Mouse (Mus musculus) liver, embryonic 13.5 days (tissue): ENCODE measurements at regions not wholly inside any gene's neighbourhood (a gene's known extent, or its start where the extent isn't known, plus 50 kb on each side); places are given as distances from the start of the nearest gene placed in this dataset.

Source experiments
- ATAC-seq: fragments of 200-750 bp; cut with Nextera tagmentation; 2 replicates; pipeline ENCODE4 v1.8.0; 2017; ENCODE audit warnings: low read depth, mild to moderate bottlenecking, moderate number of reproducible peaks, moderate library complexity
- DNase-seq: peaks from one replicate; pipeline ENCODE4 v3.0.0; 2022
- H3K27ac ChIP-seq: fragments of 300-500 bp; sonication (generic); 2 replicates; pipeline ENCODE4 v1.5.1; 2015; ENCODE audit warnings: moderate library complexity, mild to moderate bottlenecking, inconsistent platforms
- H3K27me3 ChIP-seq: fragments of 300-500 bp; sonication (generic); 2 replicates; pipeline ENCODE4 v1.6.1; 2015; ENCODE audit warnings: mild to moderate bottlenecking, inconsistent platforms
- H3K36me3 ChIP-seq: fragments of 300-500 bp; sonication (generic); 2 replicates; pipeline ENCODE4 v1.6.1; 2015; ENCODE audit warnings: mild to moderate bottlenecking, inconsistent platforms
- H3K4me1 ChIP-seq: fragments of 300-500 bp; sonication (generic); replicated peaks from 2 replicates; pipeline ENCODE4 v1.6.1; 2015; ENCODE audit warnings: inconsistent platforms
- H3K4me2 ChIP-seq: fragments of 300-500 bp; sonication (generic); 2 replicates; pipeline ENCODE4 v1.6.1; 2015; ENCODE audit warnings: inconsistent platforms, mild to moderate bottlenecking, moderate library complexity
- H3K4me3 ChIP-seq: fragments of 300-500 bp; sonication (generic); replicated peaks from 2 replicates; pipeline ENCODE4 v1.5.1; 2015; ENCODE audit warnings: mild to moderate bottlenecking, inconsistent platforms
- H3K9ac ChIP-seq: fragments of 300-500 bp; sonication (generic); 2 replicates; pipeline ENCODE4 v1.6.1; 2015; ENCODE audit warnings: mild to moderate bottlenecking, inconsistent platforms
- H3K9me3 ChIP-seq: fragments of 300-500 bp; sonication (generic); replicated peaks from 2 replicates; pipeline ENCODE4 v1.6.1; 2016; ENCODE audit warnings: inconsistent platforms
- WGBS: fragments of 180-500 bp; shearing (Covaris S2); methylation state at CpG from one replicate; pipeline ENCODE4 v1.1.7; 2015; ENCODE audit not compliant: insufficient replicate concordance; 5-methylcytosine and 5-hydroxymethylcytosine counted together

- Histone ChIP-seq H3K4me3 (no peak overlapping the region), H3K36me3 (no peaks in the 10 kb centered on the region), H3K9me3 (no peaks in the 10 kb centered on the region), H3K4me2 (no peak overlapping the region), H3K27me3 (no peaks in the 10 kb centered on the region), H3K27ac (no peak overlapping the region), H3K9ac (no peak overlapping the region), H3K4me1 (no peaks in the 10 kb centered on the region)
- ATAC-seq (no peak), DNase-seq (no peak)
- WGBS, result 54% methylated on average over 7 of the region's 7 CpGs
Measured at GRCm38 (mm10) chr10:96837230-96837629, 220.4 kb downstream of the Btg1 start.

- 69% methylated on average over 2 of the region's 2 CpGs for WGBS
- Histone ChIP-seq H3K9ac (no peak overlapping the region), H3K9me3 (no peaks in the 10 kb centered on the region), H3K4me2 (no peak overlapping the region), H3K27ac (no peak overlapping the region), H3K4me3 (no peak overlapping the region), H3K27me3 (no peaks in the 10 kb centered on the region), H3K36me3 (no peaks in the 10 kb centered on the region), H3K4me1 (no peaks in the 10 kb centered on the region)
- ATAC-seq (no peak), DNase-seq (no peak)
Measured at GRCm38 (mm10) chr10:96841128-96841527, 224.3 kb downstream of the Btg1 start.

- Histone ChIP-seq H3K9me3 (no peaks in the 10 kb centered on the region), H3K4me3 (no peak overlapping the region)
- no peak for ATAC-seq
Measured at GRCm38 (mm10) chr10:96841956-96842355, 225.2 kb downstream of the Btg1 start.

GRCm38 (mm10) chr10:96845906-96846305 is 229.1 kb downstream of the Btg1 start:
- no peaks in the 10 kb centered on the region for H3K4me1 ChIP-seq
- no peak overlapping the region for H3K4me3 ChIP-seq
- DNase-seq (no peak), ATAC-seq (no peak)
- 66% methylated on average over 4 of the region's 4 CpGs for WGBS
- no peaks in the 10 kb centered on the region for H3K27me3 ChIP-seq
- no peak overlapping the region for H3K9ac ChIP-seq
- no peak overlapping the region for H3K4me2 ChIP-seq
- H3K36me3 ChIP-seq, result no peaks in the 10 kb centered on the region
- H3K27ac ChIP-seq, result no peak overlapping the region
- H3K9me3 ChIP-seq, result no peaks in the 10 kb centered on the region

More at GRCm38 (mm10) chr10:96841956-96842355, 225.2 kb downstream of the Btg1 start:
- Histone ChIP-seq H3K36me3 (no peaks in the 10 kb centered on the region), H3K4me2 (no peak overlapping the region), H3K9ac (no peak overlapping the region), H3K27me3 (no peaks in the 10 kb centered on the region), H3K4me1 (no peaks in the 10 kb centered on the region), H3K27ac (no peak overlapping the region)
- WGBS, result 73% methylated on average over 2 of the region's 2 CpGs
- DNase-seq, result no peak

- ATAC-seq, result no peak
- no peak for DNase-seq
- no peak overlapping the region for H3K9ac ChIP-seq
- no peak overlapping the region for H3K27ac ChIP-seq
- H3K9me3 ChIP-seq, result no peaks in the 10 kb centered on the region
- H3K4me2 ChIP-seq, result no peak overlapping the region
- no peaks in the 10 kb centered on the region for H3K27me3 ChIP-seq
- H3K4me3 ChIP-seq, result no peak overlapping the region
- WGBS, result 51% methylated on average over 6 of the region's 6 CpGs
- no peaks in the 10 kb centered on the region for H3K4me1 ChIP-seq
- no peaks in the 10 kb centered on the region for H3K36me3 ChIP-seq
Measured at GRCm38 (mm10) chr10:96847028-96847427, 230.2 kb downstream of the Btg1 start.

GRCm38 (mm10) chr10:96847433-96848165 is 230.8 kb downstream of the Btg1 start:
- Histone ChIP-seq H3K9me3 (no peaks in the 10 kb centered on the region), H3K36me3 (no peaks in the 10 kb centered on the region), H3K4me3 (no peak overlapping the region), H3K27me3 (no peaks in the 10 kb centered on the region), H3K4me2 (no peak overlapping the region), H3K27ac (no peak overlapping the region), H3K4me1 (no peaks in the 10 kb centered on the region), H3K9ac (no peak overlapping the region)
- DNase-seq, result no peak
- WGBS, result 52% methylated on average over 5 of the region's 5 CpGs
- ATAC-seq, result no peak

- Histone ChIP-seq H3K27me3 (no peaks in the 10 kb centered on the region), H3K4me1 (no peaks in the 10 kb centered on the region), H3K36me3 (no peaks in the 10 kb centered on the region), H3K9me3 (no peaks in the 10 kb centered on the region), H3K4me3 (no peak overlapping the region), H3K4me2 (no peak overlapping the region), H3K9ac (no peak overlapping the region), H3K27ac (no peak overlapping the region)
- no peak for DNase-seq
- 57% methylated on average over 2 of the region's 2 CpGs for WGBS
- ATAC-seq, result no peak
Measured at GRCm38 (mm10) chr10:96848496-96848895, 231.7 kb downstream of the Btg1 start.

- no peak overlapping the region for H3K27ac ChIP-seq
- H3K27me3 ChIP-seq, result no peaks in the 10 kb centered on the region
- no peak overlapping the region for H3K4me2 ChIP-seq
- H3K4me1 ChIP-seq, result no peaks in the 10 kb centered on the region
- 67% methylated on average over 2 of the region's 2 CpGs for WGBS
- H3K36me3 ChIP-seq, result no peaks in the 10 kb centered on the region
- H3K4me3 ChIP-seq, result no peak overlapping the region
- DNase-seq, result no peak
- no peaks in the 10 kb centered on the region for H3K9me3 ChIP-seq
- ATAC-seq, result no peak
- H3K9ac ChIP-seq, result no peak overlapping the region
Measured at GRCm38 (mm10) chr10:96860366-96860765, 243.6 kb downstream of the Btg1 start.

GRCm38 (mm10) chr10:96863230-96863629 is 246.4 kb downstream of the Btg1 start:
- ATAC-seq (no peak), DNase-seq (no peak)
- Histone ChIP-seq H3K27me3 (no peaks in the 10 kb centered on the region), H3K9ac (no peak overlapping the region), H3K4me2 (no peak overlapping the region), H3K27ac (no peak overlapping the region), H3K36me3 (no peaks in the 10 kb centered on the region), H3K9me3 (no peaks in the 10 kb centered on the region), H3K4me3 (no peak overlapping the region), H3K4me1 (no peaks in the 10 kb centered on the region)
- 77% methylated on average over 8 of the region's 8 CpGs for WGBS

GRCm38 (mm10) chr10:96866468-96866867 is 249.7 kb downstream of the Btg1 start:
- Histone ChIP-seq H3K9ac (no peak overlapping the region), H3K4me1 (no peaks in the 10 kb centered on the region), H3K27ac (no peak overlapping the region), H3K4me3 (no peak overlapping the region), H3K27me3 (no peaks in the 10 kb centered on the region), H3K4me2 (no peak overlapping the region), H3K36me3 (no peaks in the 10 kb centered on the region), H3K9me3 (no peaks in the 10 kb centered on the region)
- ATAC-seq (no peak), DNase-seq (no peak)
- 63% methylated on average over 3 of the region's 3 CpGs for WGBS

- Histone ChIP-seq H3K4me3 (no peak overlapping the region), H3K27me3 (no peaks in the 10 kb centered on the region), H3K27ac (no peak overlapping the region), H3K9ac (no peak overlapping the region), H3K4me1 (no peaks in the 10 kb centered on the region), H3K4me2 (no peak overlapping the region), H3K9me3 (no peaks in the 10 kb centered on the region), H3K36me3 (no peaks in the 10 kb centered on the region)
- no peak for DNase-seq
- ATAC-seq, result no peak
- WGBS, result 33% methylated on average over 7 of the region's 7 CpGs
Measured at GRCm38 (mm10) chr10:96871559-96872160, 254.9 kb downstream of the Btg1 start.

- H3K4me2 ChIP-seq, result no peak overlapping the region
- ATAC-seq, result no peak
- WGBS, result 66% methylated on average over 1 of the region's 1 CpGs
Measured at GRCm38 (mm10) chr10:96874646-96875045, 257.8 kb downstream of the Btg1 start.

More at GRCm38 (mm10) chr10:96874646-96875045, 257.8 kb downstream of the Btg1 start:
- H3K27ac ChIP-seq, result no peak overlapping the region
- H3K9me3 ChIP-seq, result no peaks in the 10 kb centered on the region
- no peaks in the 10 kb centered on the region for H3K4me1 ChIP-seq
- no peaks in the 10 kb centered on the region for H3K27me3 ChIP-seq
- H3K9ac ChIP-seq, result no peak overlapping the region
- no peak for DNase-seq
- H3K4me3 ChIP-seq, result no peak overlapping the region
- H3K36me3 ChIP-seq, result no peaks in the 10 kb centered on the region
